Mouse (Mus musculus): ENCODE measurements around the gene Gm5741. TPM values are rescaled to one million over a fixed set of nuclear protein-coding genes. Genes with fewer than 3 reads are reported as not detected.

The Gm5741 gene
- 1.7 TPM in 1 of 2 replicates, not detected in the other for polyA plus RNA-seq (2014; fragmentation: Nextera tagmentation; extraction: Ambion mirVana)

GRCm38 (mm10) chr8:85067982-85068381, at the start of gene Gm5741:
Gm5741 (minus strand) TSS chr8:85067982.
- Histone ChIP-seq H3K4me2 (ENCODE audit: low read length) (no peak within 1 kb of the TSS), H3K27me3 (ENCODE audit: control insufficient read depth, insufficient read depth, low read length) (no peaks in the 10 kb centered on the region), H3K4me3 (replicated peaks; ENCODE audit: low read depth, low read length) (no peak within 1 kb of the TSS), H3K4me1 (ENCODE audit: control insufficient read depth, insufficient read depth, low read length) (peaks cover 11% of the 10 kb centered on the region), H3K9me3 (ENCODE audit: control insufficient read depth, low read length) (no peaks in the 10 kb centered on the region), H3K36me3 (ENCODE audit: control insufficient read depth, insufficient read depth, low read length) (peaks cover 35% of the 10 kb centered on the region), H3K27ac (replicated peaks; ENCODE audit: low read depth, low read length) (no peak within 1 kb of the TSS), H3K9ac (replicated peaks; ENCODE audit: low read length) (no peak within 1 kb of the TSS)
- DNase-seq (no peak), ATAC-seq (ENCODE audit: low FRiP score, low TSS enrichment) (no peak)

- 93% methylated on average over 7 of the region's 7 CpGs for WGBS
- no peak overlapping the region for H3K27ac ChIP-seq (replicated peaks; ENCODE audit: low read depth, low read length)
Observed at GRCm38 (mm10) chr8:85116984-85117383, 49.2 kb upstream of the Gm5741 start.

GRCm38 (mm10) chr8:85115501-85115900, 47.7 kb upstream of the Gm5741 start:
- WGBS, result 75% methylated on average over 4 of the region's 4 CpGs
- H3K27me3 ChIP-seq (ENCODE audit: control insufficient read depth, insufficient read depth, low read length), result no peaks in the 10 kb centered on the region
- no peak overlapping the region for H3K4me2 ChIP-seq (ENCODE audit: low read length)
- no peak overlapping the region for H3K9ac ChIP-seq (replicated peaks; ENCODE audit: low read length)
- DNase-seq (no peak), ATAC-seq (ENCODE audit: low FRiP score, low TSS enrichment) (no peak)
- H3K4me3 ChIP-seq (replicated peaks; ENCODE audit: low read depth, low read length), result no peak overlapping the region
- H3K36me3 ChIP-seq (ENCODE audit: control insufficient read depth, insufficient read depth, low read length), result peaks cover 14% of the 10 kb centered on the region
- H3K4me1 ChIP-seq (ENCODE audit: control insufficient read depth, insufficient read depth, low read length), result no peaks in the 10 kb centered on the region
- H3K27ac ChIP-seq (replicated peaks; ENCODE audit: low read depth, low read length), result no peak overlapping the region
- H3K9me3 ChIP-seq (ENCODE audit: control insufficient read depth, low read length), result no peaks in the 10 kb centered on the region

More at GRCm38 (mm10) chr8:85116984-85117383, 49.2 kb upstream of the Gm5741 start:
- H3K9ac ChIP-seq (replicated peaks; ENCODE audit: low read length), result no peak overlapping the region
- no peak overlapping the region for H3K4me3 ChIP-seq (replicated peaks; ENCODE audit: low read depth, low read length)
- H3K27me3 ChIP-seq (ENCODE audit: control insufficient read depth, insufficient read depth, low read length), result no peaks in the 10 kb centered on the region
- no peaks in the 10 kb centered on the region for H3K4me1 ChIP-seq (ENCODE audit: control insufficient read depth, insufficient read depth, low read length)
- H3K9me3 ChIP-seq (ENCODE audit: control insufficient read depth, low read length), result no peaks in the 10 kb centered on the region
- H3K4me2 ChIP-seq (ENCODE audit: low read length), result no peak overlapping the region
- DNase-seq (no peak), ATAC-seq (ENCODE audit: low FRiP score, low TSS enrichment) (no peak)
- H3K36me3 ChIP-seq (ENCODE audit: control insufficient read depth, insufficient read depth, low read length), result no peaks in the 10 kb centered on the region

GRCm38 (mm10) chr8:85113241-85113640, 45.5 kb upstream of the Gm5741 start:
- ATAC-seq (ENCODE audit: low FRiP score, low TSS enrichment) (no peak), DNase-seq (no peak)
- H3K27ac ChIP-seq (replicated peaks; ENCODE audit: low read depth, low read length), result no peak overlapping the region
- WGBS, result 95% methylated on average over 10 of the region's 10 CpGs
- no peak overlapping the region for H3K9ac ChIP-seq (replicated peaks; ENCODE audit: low read length)
- peaks cover 25% of the 10 kb centered on the region for H3K36me3 ChIP-seq (ENCODE audit: control insufficient read depth, insufficient read depth, low read length)
- no peak overlapping the region for H3K4me2 ChIP-seq (ENCODE audit: low read length)
- H3K4me1 ChIP-seq (ENCODE audit: control insufficient read depth, insufficient read depth, low read length), result no peaks in the 10 kb centered on the region
- no peaks in the 10 kb centered on the region for H3K27me3 ChIP-seq (ENCODE audit: control insufficient read depth, insufficient read depth, low read length)
- H3K9me3 ChIP-seq (ENCODE audit: control insufficient read depth, low read length), result no peaks in the 10 kb centered on the region
- H3K4me3 ChIP-seq (replicated peaks; ENCODE audit: low read depth, low read length), result no peak overlapping the region

GRCm38 (mm10) chr8:85100076-85100665, 32.4 kb upstream of the Gm5741 start:
- Histone ChIP-seq H3K36me3 (ENCODE audit: control insufficient read depth, insufficient read depth, low read length) (peaks cover 31% of the 10 kb centered on the region), H3K4me1 (ENCODE audit: control insufficient read depth, insufficient read depth, low read length) (no peaks in the 10 kb centered on the region), H3K4me2 (ENCODE audit: low read length) (no peak overlapping the region), H3K9me3 (ENCODE audit: control insufficient read depth, low read length) (no peaks in the 10 kb centered on the region), H3K4me3 (replicated peaks; ENCODE audit: low read depth, low read length) (no peak overlapping the region), H3K27me3 (ENCODE audit: control insufficient read depth, insufficient read depth, low read length) (no peaks in the 10 kb centered on the region), H3K9ac (replicated peaks; ENCODE audit: low read length) (no peak overlapping the region), H3K27ac (replicated peaks; ENCODE audit: low read depth, low read length) (no peak overlapping the region)
- DNase-seq (no peak), ATAC-seq (ENCODE audit: low FRiP score, low TSS enrichment) (no peak)
- WGBS, result 88% methylated on average over 4 of the region's 4 CpGs

- DNase-seq (no peak), ATAC-seq (ENCODE audit: low FRiP score, low TSS enrichment) (no peak)
- Histone ChIP-seq H3K9me3 (ENCODE audit: control insufficient read depth, low read length) (no peaks in the 10 kb centered on the region), H3K27me3 (ENCODE audit: control insufficient read depth, insufficient read depth, low read length) (no peaks in the 10 kb centered on the region), H3K4me3 (replicated peaks; ENCODE audit: low read depth, low read length) (no peak overlapping the region), H3K36me3 (ENCODE audit: control insufficient read depth, insufficient read depth, low read length) (peaks cover 48% of the 10 kb centered on the region), H3K9ac (replicated peaks; ENCODE audit: low read length) (no peak overlapping the region), H3K27ac (replicated peaks; ENCODE audit: low read depth, low read length) (no peak overlapping the region), H3K4me2 (ENCODE audit: low read length) (no peak overlapping the region), H3K4me1 (ENCODE audit: control insufficient read depth, insufficient read depth, low read length) (no peaks in the 10 kb centered on the region)
- 96% methylated on average over 4 of the region's 4 CpGs for WGBS
Observed at GRCm38 (mm10) chr8:85096850-85097249, 29.1 kb upstream of the Gm5741 start.

- Histone ChIP-seq H3K9me3 (ENCODE audit: control insufficient read depth, low read length) (no peaks in the 10 kb centered on the region), H3K27ac (replicated peaks; ENCODE audit: low read depth, low read length) (no peak overlapping the region), H3K27me3 (ENCODE audit: control insufficient read depth, insufficient read depth, low read length) (no peaks in the 10 kb centered on the region), H3K4me2 (ENCODE audit: low read length) (no peak overlapping the region), H3K9ac (replicated peaks; ENCODE audit: low read length) (no peak overlapping the region), H3K4me1 (ENCODE audit: control insufficient read depth, insufficient read depth, low read length) (no peaks in the 10 kb centered on the region), H3K4me3 (replicated peaks; ENCODE audit: low read depth, low read length) (no peak overlapping the region), H3K36me3 (ENCODE audit: control insufficient read depth, insufficient read depth, low read length) (peaks cover 50% of the 10 kb centered on the region)
- DNase-seq (no peak), ATAC-seq (ENCODE audit: low FRiP score, low TSS enrichment) (no peak)
- 95% methylated on average over 16 of the region's 16 CpGs for WGBS
Observed at GRCm38 (mm10) chr8:85096196-85096595, 28.4 kb upstream of the Gm5741 start.

- Histone ChIP-seq H3K27me3 (ENCODE audit: control insufficient read depth, insufficient read depth, low read length) (no peaks in the 10 kb centered on the region), H3K36me3 (ENCODE audit: control insufficient read depth, insufficient read depth, low read length) (peaks cover 56% of the 10 kb centered on the region), H3K9ac (replicated peaks; ENCODE audit: low read length) (no peak overlapping the region), H3K4me2 (ENCODE audit: low read length) (no peak overlapping the region), H3K4me1 (ENCODE audit: control insufficient read depth, insufficient read depth, low read length) (no peaks in the 10 kb centered on the region), H3K4me3 (replicated peaks; ENCODE audit: low read depth, low read length) (no peak overlapping the region), H3K27ac (replicated peaks; ENCODE audit: low read depth, low read length) (no peak overlapping the region), H3K9me3 (ENCODE audit: control insufficient read depth, low read length) (no peaks in the 10 kb centered on the region)
- 95% methylated on average over 7 of the region's 7 CpGs for WGBS
- no peak for ATAC-seq (ENCODE audit: low FRiP score, low TSS enrichment)
- no peak for DNase-seq
Observed at GRCm38 (mm10) chr8:85095566-85095965, 27.8 kb upstream of the Gm5741 start.

GRCm38 (mm10) chr8:85095051-85095450, 27.3 kb upstream of the Gm5741 start:
- Histone ChIP-seq H3K4me1 (ENCODE audit: control insufficient read depth, insufficient read depth, low read length) (no peaks in the 10 kb centered on the region), H3K9ac (replicated peaks; ENCODE audit: low read length) (no peak overlapping the region), H3K4me3 (replicated peaks; ENCODE audit: low read depth, low read length) (no peak overlapping the region), H3K27me3 (ENCODE audit: control insufficient read depth, insufficient read depth, low read length) (no peaks in the 10 kb centered on the region), H3K36me3 (ENCODE audit: control insufficient read depth, insufficient read depth, low read length) (peaks cover 56% of the 10 kb centered on the region), H3K9me3 (ENCODE audit: control insufficient read depth, low read length) (no peaks in the 10 kb centered on the region), H3K27ac (replicated peaks; ENCODE audit: low read depth, low read length) (no peak overlapping the region), H3K4me2 (ENCODE audit: low read length) (no peak overlapping the region)
- DNase-seq, result no peak
- WGBS, result 95% methylated on average over 13 of the region's 13 CpGs
- no peak for ATAC-seq (ENCODE audit: low FRiP score, low TSS enrichment)

Measured in midbrain, embryonic 14.5 days (tissue).